Mouse (Mus musculus): ENCODE measurements around the gene Catsperz. TPM values are rescaled to one million over a fixed set of nuclear protein-coding genes. Genes with fewer than 3 reads are reported as not detected.
A peak's percentile ranks its signal among the peaks of the same experiment; 100 is the strongest.

Catsperz gene
- polyA plus RNA-seq, 1 experiment from 2014 or later, result 0.70 TPM

DNA sequence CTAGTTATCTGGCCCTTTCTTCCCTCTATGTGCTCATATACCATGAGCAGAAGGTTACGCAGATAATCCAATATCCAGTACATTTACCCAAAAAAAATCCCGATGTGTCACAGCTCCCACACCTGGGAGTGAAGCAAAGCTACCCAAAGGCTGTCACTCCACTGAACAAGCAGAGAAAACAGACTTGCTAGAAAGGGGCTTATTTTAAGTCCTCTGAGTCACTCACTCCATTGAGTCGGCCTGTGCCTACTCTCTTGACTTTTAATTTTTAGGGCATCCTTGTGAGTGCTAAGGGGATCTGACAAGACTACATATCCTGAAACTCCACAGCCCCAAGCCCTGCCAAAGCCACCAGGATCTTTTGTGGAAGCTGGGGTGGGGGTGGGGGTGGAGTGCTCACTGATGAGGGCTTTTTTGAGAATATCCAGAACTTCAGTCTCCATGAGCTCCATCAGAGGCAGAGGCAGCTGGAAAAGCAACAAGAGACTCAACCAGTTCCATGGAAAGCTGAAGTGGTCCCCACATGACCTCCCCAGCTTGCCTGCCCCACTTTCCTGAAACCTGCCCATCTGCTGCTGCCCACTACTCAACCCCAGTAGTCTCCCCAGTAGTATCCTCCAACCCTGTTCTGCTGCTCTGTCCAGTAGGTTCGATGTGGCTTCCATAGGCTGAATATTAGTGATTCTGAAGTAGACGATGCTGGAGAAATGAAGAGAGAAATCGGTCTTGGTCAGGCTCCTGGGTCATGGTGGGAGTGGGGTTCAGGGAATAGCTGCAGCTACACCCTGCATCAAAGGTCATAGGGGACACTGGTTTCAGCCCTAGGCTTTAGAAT is 2.1 kb downstream of the Catsperz start:
- Histone ChIP-seq H3K27me3 (replicated peaks; ENCODE audit: control insufficient read depth, insufficient read depth, low read length) (peaks cover 52% of the 10 kb centered on the region), H3K9ac (ENCODE audit: low read length) (no peak overlapping the region), H3K9me3 (ENCODE audit: control insufficient read depth, low read length) (no peaks in the 10 kb centered on the region), H3K4me1 (replicated peaks; ENCODE audit: control insufficient read depth, insufficient read depth, low read length) (peaks cover 20% of the 10 kb centered on the region), H3K4me3 (ENCODE audit: low read depth, low read length) (no peak overlapping the region), H3K36me3 (ENCODE audit: control insufficient read depth, insufficient read depth, low read length) (peaks cover 5% of the 10 kb centered on the region; the same call in 1 of the 2 replicates), H3K4me2 (ENCODE audit: low read length) (no peak overlapping the region), H3K27ac (ENCODE audit: low read depth) (no peak overlapping the region)
- WGBS, result 58% methylated on average over 6 of the region's 6 CpGs
- ATAC-seq (replicated peaks; ENCODE audit: low FRiP score, low TSS enrichment, low read depth) (no peak), DNase-seq (ENCODE audit: low spot score) (no peak)

DNA sequence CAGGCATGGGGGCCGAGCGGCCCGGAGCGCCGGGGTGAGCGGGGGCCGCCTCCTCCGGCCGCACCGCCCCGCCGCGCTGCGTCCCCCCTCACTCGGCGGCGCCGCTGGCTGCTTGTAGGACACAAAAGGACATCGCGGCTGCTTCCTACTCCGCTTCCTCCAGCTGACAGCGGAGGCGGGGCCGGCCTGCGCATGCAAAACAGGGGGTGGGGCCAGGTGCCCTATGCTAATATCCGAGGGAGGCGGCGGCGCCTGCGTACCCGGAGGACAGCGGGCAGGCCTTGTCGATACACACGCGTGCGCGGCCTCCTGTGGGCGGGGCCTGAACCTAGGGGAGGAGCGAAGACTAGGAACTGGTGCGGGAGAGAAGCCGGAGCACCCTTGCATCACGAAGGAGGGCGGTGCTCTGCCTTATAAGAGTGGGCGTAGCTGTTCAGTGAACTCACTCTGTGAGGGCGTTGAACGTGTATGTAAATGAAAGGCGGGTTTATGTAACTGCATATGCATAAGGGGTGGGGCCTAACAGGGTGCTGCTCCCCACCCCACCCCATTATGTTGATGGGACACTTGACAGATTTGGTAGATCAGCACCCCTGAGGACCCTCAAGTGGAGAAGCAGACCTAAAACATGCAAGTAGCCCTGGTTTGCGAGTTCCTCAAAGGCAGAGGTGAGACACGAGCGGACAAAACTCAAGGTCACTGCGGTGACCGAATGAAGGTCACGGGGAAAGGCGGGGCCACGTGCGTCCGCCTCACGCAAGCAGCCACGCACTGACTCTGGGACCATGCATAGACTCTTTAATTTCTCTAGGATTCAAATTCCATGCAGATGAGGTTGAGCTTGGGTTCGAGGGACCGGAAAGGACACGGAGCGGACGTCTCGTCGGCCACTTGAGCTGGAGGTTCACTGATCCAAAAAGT is 3.3 kb downstream of the Catsperz start, which contains the start of gene Esrra:
TSS of gene Esrra (minus strand) at position 167 of the 921 bp plus-strand sequence.
- H3K36me3 ChIP-seq (ENCODE audit: control insufficient read depth, insufficient read depth, low read length), result peaks cover 5% of the 10 kb centered on the region; the same call in 1 of the 2 replicates
- peak within 1 kb of the TSS; percentile 54 for H3K4me3 ChIP-seq (ENCODE audit: low read depth, low read length)
- H3K9ac ChIP-seq (ENCODE audit: low read length), result peak within 1 kb of the TSS; percentile 61
- DNase-seq (ENCODE audit: low spot score), result peak; percentile 100
- under 1% methylated on average over 61 of the region's 66 CpGs for WGBS
- H3K27me3 ChIP-seq (replicated peaks; ENCODE audit: control insufficient read depth, insufficient read depth, low read length), result peaks cover 40% of the 10 kb centered on the region
- peak; percentile 92 for ATAC-seq (replicated peaks; ENCODE audit: low FRiP score, low TSS enrichment, low read depth)
- peak within 1 kb of the TSS; percentile 87 for H3K4me2 ChIP-seq (ENCODE audit: low read length)
- H3K4me1 ChIP-seq (replicated peaks; ENCODE audit: control insufficient read depth, insufficient read depth, low read length), result peaks cover 20% of the 10 kb centered on the region
- peak within 1 kb of the TSS; percentile 55 for H3K27ac ChIP-seq (ENCODE audit: low read depth)
- no peaks in the 10 kb centered on the region for H3K9me3 ChIP-seq (ENCODE audit: control insufficient read depth, low read length)

DNA sequence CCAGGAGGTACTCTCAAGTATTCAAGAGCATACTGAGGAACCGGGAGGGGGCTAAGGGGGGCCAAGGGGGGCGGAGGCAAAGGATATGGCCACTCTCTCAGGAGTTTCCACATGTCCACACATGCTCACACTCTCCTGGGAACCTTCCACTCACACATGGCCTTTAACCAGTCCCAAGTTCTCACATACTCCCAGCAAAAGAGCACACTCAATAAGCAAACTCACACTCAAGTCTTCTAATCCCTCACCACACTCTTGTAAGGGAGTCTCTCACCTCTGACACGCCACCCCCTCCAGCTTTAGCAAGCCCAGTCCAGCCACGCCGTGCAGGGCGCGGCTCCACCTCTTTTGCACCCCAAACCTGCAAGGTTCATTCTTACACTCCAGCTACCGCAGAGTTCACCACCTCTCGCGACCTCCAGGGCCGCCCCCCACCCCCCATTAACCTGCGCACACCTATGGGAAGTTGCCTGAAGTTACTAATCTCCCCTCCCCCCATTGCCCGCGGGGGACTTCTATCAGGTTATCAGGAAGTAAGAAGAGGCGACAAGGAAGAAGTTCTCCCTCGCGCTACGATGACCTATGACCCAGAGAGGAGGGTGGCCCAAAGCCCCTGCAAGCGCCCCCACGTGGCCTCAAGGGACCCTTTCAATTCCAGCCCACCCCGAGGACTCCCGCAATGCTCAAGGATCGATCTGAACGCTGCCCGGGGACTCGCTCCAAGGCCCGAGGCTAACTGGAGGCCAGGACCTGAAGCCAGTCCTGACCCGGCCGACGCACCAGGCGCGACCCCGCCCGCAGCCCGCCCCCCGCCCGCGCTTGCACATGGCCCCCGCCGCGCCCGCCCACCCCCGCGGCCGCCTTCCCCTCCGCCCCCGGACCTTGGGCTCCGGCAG is 4.2 kb downstream of the Catsperz start:
- ATAC-seq (replicated peaks; ENCODE audit: low FRiP score, low TSS enrichment, low read depth), result peak; percentile 1
- H3K27ac ChIP-seq (ENCODE audit: low read depth), result peak overlapping the region; percentile 55

DNA sequence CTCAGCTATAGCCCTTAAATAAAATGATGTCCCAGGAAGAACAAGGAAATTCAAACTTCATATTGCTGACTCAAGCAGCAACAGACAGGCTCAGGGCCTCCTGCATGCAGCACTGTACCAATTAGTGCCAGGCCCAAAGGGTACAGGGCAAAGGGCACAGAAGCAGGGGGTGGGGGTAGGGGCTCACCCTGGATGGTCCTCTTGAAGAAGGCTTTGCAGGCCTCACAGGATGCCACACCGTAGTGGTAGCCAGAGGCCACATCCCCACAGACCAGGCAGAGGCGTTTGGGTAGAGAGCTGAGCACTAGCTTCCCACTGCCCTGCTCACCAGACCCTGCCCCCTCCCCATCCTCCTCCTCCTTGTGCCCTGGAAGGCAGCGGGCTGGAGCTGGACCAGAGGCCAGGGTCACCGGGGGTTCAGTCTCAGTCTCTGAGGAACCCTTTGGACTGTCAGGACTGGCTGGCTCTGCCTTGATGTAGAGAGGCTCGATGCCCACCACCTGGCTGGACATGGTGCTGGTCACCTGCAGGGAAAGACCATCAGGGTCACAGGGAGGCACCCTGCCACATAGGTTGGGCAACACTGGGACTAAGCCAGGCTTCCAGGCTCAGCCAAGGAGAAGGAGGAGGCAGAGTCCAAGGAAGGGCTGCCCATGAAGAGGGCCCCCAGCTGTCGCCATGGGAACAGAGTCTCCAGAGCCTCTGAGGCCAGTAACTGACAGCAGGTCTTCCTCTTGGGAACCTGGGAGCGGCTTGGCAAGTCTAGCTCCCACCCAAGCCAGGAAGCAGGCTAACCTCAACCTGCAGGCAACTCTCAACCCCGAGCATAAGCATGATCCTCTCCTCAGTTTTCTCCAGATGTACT is 5.1 kb downstream of the Catsperz start:
- peaks cover 22% of the 10 kb centered on the region for H3K27me3 ChIP-seq (replicated peaks; ENCODE audit: control insufficient read depth, insufficient read depth, low read length)
- H3K9me3 ChIP-seq (ENCODE audit: control insufficient read depth, low read length), result no peaks in the 10 kb centered on the region
- H3K4me2 ChIP-seq (ENCODE audit: low read length), result peak overlapping the region; percentile 87
- WGBS, result 26% methylated on average over 8 of the region's 8 CpGs
- peaks cover 14% of the 10 kb centered on the region for H3K4me1 ChIP-seq (replicated peaks; ENCODE audit: control insufficient read depth, insufficient read depth, low read length)
- ATAC-seq (replicated peaks; ENCODE audit: low FRiP score, low TSS enrichment, low read depth), result peak; percentile 6; the same call in 1 of the 2 replicates
- H3K4me3 ChIP-seq (ENCODE audit: low read depth, low read length), result peak overlapping the region; percentile 54
- peak overlapping the region; percentile 61 for H3K9ac ChIP-seq (ENCODE audit: low read length)
- DNase-seq (ENCODE audit: low spot score), result no peak
- peaks cover 5% of the 10 kb centered on the region for H3K36me3 ChIP-seq (ENCODE audit: control insufficient read depth, insufficient read depth, low read length)
- H3K27ac ChIP-seq (ENCODE audit: low read depth), result peak overlapping the region; percentile 55

More for the DNA sequence above, 4.2 kb downstream of the Catsperz start:
- Histone ChIP-seq H3K4me2 (ENCODE audit: low read length) (peak overlapping the region; percentile 87), H3K27me3 (replicated peaks; ENCODE audit: control insufficient read depth, insufficient read depth, low read length) (peaks cover 31% of the 10 kb centered on the region), H3K9ac (ENCODE audit: low read length) (peak overlapping the region; percentile 61), H3K9me3 (ENCODE audit: control insufficient read depth, low read length) (no peaks in the 10 kb centered on the region), H3K36me3 (ENCODE audit: control insufficient read depth, insufficient read depth, low read length) (peaks cover 5% of the 10 kb centered on the region), H3K4me1 (replicated peaks; ENCODE audit: control insufficient read depth, insufficient read depth, low read length) (peaks cover 20% of the 10 kb centered on the region), H3K4me3 (ENCODE audit: low read depth, low read length) (peak overlapping the region; percentile 54)
- DNase-seq (ENCODE audit: low spot score), result peak; percentile 80
- under 1% methylated on average over 41 of the region's 48 CpGs for WGBS

DNA sequence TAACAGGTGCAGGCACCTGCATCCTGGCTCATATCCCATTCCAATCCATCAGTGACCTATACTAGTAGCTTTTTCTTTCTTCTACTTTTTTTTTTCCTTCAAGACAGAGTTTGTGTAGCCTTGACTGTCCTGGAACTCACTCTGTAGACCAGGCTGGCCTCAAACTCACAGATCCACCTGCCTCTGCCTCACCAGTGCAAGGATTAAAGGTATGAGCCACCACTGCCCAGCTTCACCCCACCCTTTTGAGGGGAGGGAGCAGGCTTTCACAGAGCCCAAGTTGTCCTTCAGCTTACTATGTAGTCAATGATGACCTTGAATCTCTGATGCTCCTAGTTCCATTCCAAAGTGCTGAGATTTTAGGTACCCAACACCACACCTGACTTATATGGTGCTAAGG is 5.7 kb downstream of the Catsperz start:
- H3K4me3 ChIP-seq (ENCODE audit: low read depth, low read length), result no peak overlapping the region
- H3K9me3 ChIP-seq (ENCODE audit: control insufficient read depth, low read length), result no peaks in the 10 kb centered on the region
- H3K4me1 ChIP-seq (replicated peaks; ENCODE audit: control insufficient read depth, insufficient read depth, low read length), result peaks cover 13% of the 10 kb centered on the region
- no peak for DNase-seq (ENCODE audit: low spot score)
- H3K36me3 ChIP-seq (ENCODE audit: control insufficient read depth, insufficient read depth, low read length), result peaks cover 5% of the 10 kb centered on the region
- H3K4me2 ChIP-seq (ENCODE audit: low read length), result peak overlapping the region; percentile 87; the same call in 1 of the 2 replicates
- peaks cover 15% of the 10 kb centered on the region for H3K27me3 ChIP-seq (replicated peaks; ENCODE audit: control insufficient read depth, insufficient read depth, low read length)
- H3K9ac ChIP-seq (ENCODE audit: low read length), result no peak overlapping the region
- H3K27ac ChIP-seq (ENCODE audit: low read depth), result peak overlapping the region; percentile 22; the same call in 1 of the 2 replicates
- no peak for ATAC-seq (replicated peaks; ENCODE audit: low FRiP score, low TSS enrichment, low read depth)

DNA sequence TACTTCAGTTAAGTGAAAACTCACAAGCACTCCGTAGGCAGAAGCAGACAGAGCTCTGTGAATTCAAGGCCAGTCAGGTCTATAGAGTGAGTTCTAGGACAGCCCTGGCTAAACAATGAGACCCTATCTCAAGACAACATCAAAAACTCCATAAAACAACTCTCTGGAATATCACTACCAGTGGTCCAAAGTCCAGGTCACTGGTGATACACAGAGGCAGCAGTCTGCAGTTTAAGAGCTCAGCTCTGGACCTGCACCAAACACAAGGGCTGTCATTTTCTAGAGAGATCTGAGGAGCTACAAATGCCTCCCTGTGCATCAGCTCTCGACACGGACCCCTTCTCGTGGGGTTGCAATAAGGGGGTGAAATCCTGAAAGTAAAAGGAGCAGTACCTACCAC is 6.9 kb downstream of the Catsperz start:
- no peak overlapping the region for H3K4me3 ChIP-seq (ENCODE audit: low read depth, low read length)
- H3K4me1 ChIP-seq (replicated peaks; ENCODE audit: control insufficient read depth, insufficient read depth, low read length), result peaks cover 13% of the 10 kb centered on the region
- no peaks in the 10 kb centered on the region for H3K9me3 ChIP-seq (ENCODE audit: control insufficient read depth, low read length)
- H3K27ac ChIP-seq (ENCODE audit: low read depth), result no peak overlapping the region
- 82% methylated on average over 4 of the region's 4 CpGs for WGBS
- no peak for ATAC-seq (replicated peaks; ENCODE audit: low FRiP score, low TSS enrichment, low read depth)
- DNase-seq (ENCODE audit: low spot score), result no peak
- no peak overlapping the region for H3K9ac ChIP-seq (ENCODE audit: low read length)
- peaks cover 5% of the 10 kb centered on the region for H3K27me3 ChIP-seq (replicated peaks; ENCODE audit: control insufficient read depth, insufficient read depth, low read length)
- no peak overlapping the region for H3K4me2 ChIP-seq (ENCODE audit: low read length)
- H3K36me3 ChIP-seq (ENCODE audit: control insufficient read depth, insufficient read depth, low read length), result peaks cover 10% of the 10 kb centered on the region

DNA sequence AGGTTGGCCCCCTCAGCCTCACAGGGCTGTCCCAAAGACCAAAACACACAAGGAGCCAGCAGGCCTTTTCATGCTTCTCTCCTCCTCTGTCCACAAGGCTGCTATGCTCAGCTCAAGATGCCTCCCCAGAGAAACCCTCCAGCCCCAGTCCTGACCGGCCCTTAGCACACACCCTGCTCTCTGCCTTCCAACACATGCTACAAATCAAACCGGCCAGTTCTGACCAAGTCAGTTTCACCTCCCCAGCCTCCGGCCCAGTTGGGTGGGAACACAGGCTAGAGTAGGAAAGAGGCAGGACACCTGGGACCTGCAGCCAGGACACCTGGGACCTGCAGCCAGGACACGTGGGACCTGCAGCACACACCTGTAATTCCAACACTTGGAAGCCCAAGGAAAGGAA is 8.7 kb downstream of the Catsperz start:
- ATAC-seq (replicated peaks; ENCODE audit: low FRiP score, low TSS enrichment, low read depth), result no peak
- no peak overlapping the region for H3K4me3 ChIP-seq (ENCODE audit: low read depth, low read length)
- no peaks in the 10 kb centered on the region for H3K9me3 ChIP-seq (ENCODE audit: control insufficient read depth, low read length)
- no peak for DNase-seq (ENCODE audit: low spot score)
- H3K4me1 ChIP-seq (replicated peaks; ENCODE audit: control insufficient read depth, insufficient read depth, low read length), result peaks cover 13% of the 10 kb centered on the region
- H3K27me3 ChIP-seq (replicated peaks; ENCODE audit: control insufficient read depth, insufficient read depth, low read length), result no peaks in the 10 kb centered on the region
- H3K4me2 ChIP-seq (ENCODE audit: low read length), result no peak overlapping the region
- 78% methylated on average over 4 of the region's 4 CpGs for WGBS
- H3K9ac ChIP-seq (ENCODE audit: low read length), result no peak overlapping the region
- no peak overlapping the region for H3K27ac ChIP-seq (ENCODE audit: low read depth)
- H3K36me3 ChIP-seq (ENCODE audit: control insufficient read depth, insufficient read depth, low read length), result peaks cover 28% of the 10 kb centered on the region

All from intestine, embryonic 14.5 days (tissue).